Mouse (Mus musculus): ENCODE measurements around the gene Hoxc11. TPM values are rescaled to one million over a fixed set of nuclear protein-coding genes. Genes with fewer than 3 reads are reported as not detected.

Hoxc11 gene
- polyA plus RNA-seq, 1 experiment = not detected

DNA sequence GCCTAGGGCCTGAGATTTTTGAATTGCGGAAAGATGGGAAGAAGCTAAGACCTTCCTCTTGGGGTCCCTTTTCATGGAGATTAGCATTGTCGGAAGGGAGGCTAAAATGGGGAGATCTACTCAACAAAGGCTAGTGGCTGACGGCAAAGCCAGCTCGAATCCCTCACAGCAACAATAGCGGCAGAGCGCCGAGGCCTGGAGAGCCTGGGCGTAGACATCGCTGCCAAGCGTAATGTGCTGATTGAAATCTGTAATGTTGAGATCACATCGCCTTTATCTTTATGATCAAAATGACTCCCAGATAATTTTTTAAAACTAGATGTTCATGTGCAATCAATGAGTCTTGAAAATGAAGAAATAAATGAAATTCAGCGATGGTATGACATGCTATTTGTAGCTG lies 19.8 kb upstream of the Hoxc11 start:
- WGBS = 4% methylated on average over 12 of the region's 12 CpGs
- no peak overlapping the region for H3K4me3 ChIP-seq (ENCODE audit: insufficient read depth, low read depth, low read length)
- no peak overlapping the region for H3K27ac ChIP-seq (ENCODE audit: insufficient read depth, low read depth, low read length)
- no peaks in the 10 kb centered on the region for H3K4me1 ChIP-seq (ENCODE audit: control insufficient read depth, insufficient read depth, low read length)
- TF ChIP-seq POLR2A (IDR thresholded peaks at IDR 0.05; ENCODE audit: insufficient read depth, low read depth, low read length) (no peak), CTCF (IDR thresholded peaks at IDR 0.05; ENCODE audit: insufficient read depth, low read depth, low read length) (no peak)

DNA sequence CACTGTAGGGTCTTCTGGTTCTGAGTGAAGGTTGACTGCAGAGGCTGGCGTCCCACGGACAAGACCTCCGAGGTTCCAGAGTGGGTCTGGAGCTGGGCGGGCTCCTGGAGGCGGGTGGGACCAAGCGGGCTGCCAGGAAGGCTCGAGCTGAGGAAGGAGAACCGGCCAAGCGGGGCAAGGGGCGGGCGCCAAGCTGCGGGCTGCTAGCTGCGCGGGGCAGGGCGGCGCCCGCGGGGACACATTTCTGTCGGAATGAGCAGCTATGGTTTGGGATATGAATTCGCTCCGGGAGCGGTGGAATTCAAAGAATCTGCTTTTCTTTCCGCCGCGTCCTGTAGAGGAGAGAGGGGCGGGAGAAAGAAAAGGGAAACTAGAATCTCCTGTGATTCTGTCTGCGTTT lies 19.3 kb upstream of the Hoxc11 start:
- Histone ChIP-seq H3K27ac (ENCODE audit: insufficient read depth, low read depth, low read length) (no peak overlapping the region), H3K4me1 (ENCODE audit: control insufficient read depth, insufficient read depth, low read length) (no peaks in the 10 kb centered on the region), H3K4me3 (ENCODE audit: insufficient read depth, low read depth, low read length) (no peak overlapping the region)
- WGBS = 2% methylated on average over 27 of the region's 27 CpGs
- no peak for TF ChIP-seq POLR2A (IDR thresholded peaks at IDR 0.05; ENCODE audit: insufficient read depth, low read depth, low read length)
- TF ChIP-seq CTCF (IDR thresholded peaks at IDR 0.05; ENCODE audit: insufficient read depth, low read depth, low read length) = no peak

DNA sequence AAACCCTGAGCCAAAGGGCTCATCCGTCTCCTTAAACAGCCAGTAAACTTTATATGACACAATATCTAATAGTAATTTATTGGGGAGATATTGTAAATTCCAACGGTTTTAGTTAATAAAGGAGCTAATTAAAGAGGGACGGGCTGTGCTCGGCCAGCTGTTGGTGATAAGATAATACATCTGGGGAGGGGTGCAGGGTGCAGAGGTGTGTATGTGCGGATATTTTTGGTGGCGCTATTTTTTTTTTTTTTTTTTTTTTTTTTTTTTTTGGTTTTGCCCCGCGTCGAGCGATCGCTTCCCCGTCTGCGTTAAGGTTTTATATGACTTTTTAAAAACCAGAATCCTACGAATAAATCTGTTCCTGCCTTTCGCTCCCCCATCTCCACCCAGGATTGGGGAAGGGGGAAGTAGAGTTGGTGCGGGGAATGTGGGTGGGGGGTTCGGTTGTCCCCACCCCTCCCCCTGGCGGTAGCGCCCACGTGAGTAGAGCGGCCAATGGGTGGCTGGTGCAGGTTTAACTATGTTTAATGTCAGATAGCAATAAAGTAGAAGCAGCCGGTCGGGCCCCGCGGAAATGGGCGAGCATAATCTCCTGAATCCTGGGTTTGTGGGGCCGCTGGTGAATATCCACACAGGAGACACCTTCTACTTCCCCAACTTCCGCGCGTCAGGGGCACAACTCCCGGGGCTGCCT lies 17.8 kb upstream of the Hoxc11 start, which contains the start of gene Hoxc12:
TSS of gene Hoxc12 (plus strand) at position 479 of the 694 bp plus-strand sequence.
- TF ChIP-seq CTCF (IDR thresholded peaks at IDR 0.05; ENCODE audit: insufficient read depth, low read depth, low read length) (no peak), POLR2A (IDR thresholded peaks at IDR 0.05; ENCODE audit: insufficient read depth, low read depth, low read length) (no peak)
- 5% methylated on average over 31 of the region's 31 CpGs for WGBS
- Histone ChIP-seq H3K4me3 (ENCODE audit: insufficient read depth, low read depth, low read length) (no peak within 1 kb of the TSS), H3K4me1 (ENCODE audit: control insufficient read depth, insufficient read depth, low read length) (no peaks in the 10 kb centered on the region), H3K27ac (ENCODE audit: insufficient read depth, low read depth, low read length) (no peak within 1 kb of the TSS)

GRCm38 (mm10) chr15:102937036-102937666 lies 17.1 kb upstream of the Hoxc11 start:
- 2% methylated on average over 50 of the region's 50 CpGs for WGBS
- Histone ChIP-seq H3K27ac (ENCODE audit: insufficient read depth, low read depth, low read length) (no peak overlapping the region), H3K4me1 (ENCODE audit: control insufficient read depth, insufficient read depth, low read length) (no peaks in the 10 kb centered on the region), H3K4me3 (ENCODE audit: insufficient read depth, low read depth, low read length) (no peak overlapping the region)
- TF ChIP-seq POLR2A (IDR thresholded peaks at IDR 0.05; ENCODE audit: insufficient read depth, low read depth, low read length) = no peak
- TF ChIP-seq CTCF (IDR thresholded peaks at IDR 0.05; ENCODE audit: insufficient read depth, low read depth, low read length) = no peak

- no peak for TF ChIP-seq CTCF (IDR thresholded peaks at IDR 0.05; ENCODE audit: insufficient read depth, low read depth, low read length)
- TF ChIP-seq POLR2A (IDR thresholded peaks at IDR 0.05; ENCODE audit: insufficient read depth, low read depth, low read length) = no peak
- Histone ChIP-seq H3K27ac (ENCODE audit: insufficient read depth, low read depth, low read length) (no peak overlapping the region), H3K4me3 (ENCODE audit: insufficient read depth, low read depth, low read length) (no peak overlapping the region), H3K4me1 (ENCODE audit: control insufficient read depth, insufficient read depth, low read length) (0 out of 2 replicates have a peak, but pooled peaks cover 3% of the 10 kb centered on the region)
- 2% methylated on average over 34 of the region's 34 CpGs for whole genome bisulfite sequencing
Observed at GRCm38 (mm10) chr15:102939256-102940155, 14.7 kb upstream of the Hoxc11 start.

DNA sequence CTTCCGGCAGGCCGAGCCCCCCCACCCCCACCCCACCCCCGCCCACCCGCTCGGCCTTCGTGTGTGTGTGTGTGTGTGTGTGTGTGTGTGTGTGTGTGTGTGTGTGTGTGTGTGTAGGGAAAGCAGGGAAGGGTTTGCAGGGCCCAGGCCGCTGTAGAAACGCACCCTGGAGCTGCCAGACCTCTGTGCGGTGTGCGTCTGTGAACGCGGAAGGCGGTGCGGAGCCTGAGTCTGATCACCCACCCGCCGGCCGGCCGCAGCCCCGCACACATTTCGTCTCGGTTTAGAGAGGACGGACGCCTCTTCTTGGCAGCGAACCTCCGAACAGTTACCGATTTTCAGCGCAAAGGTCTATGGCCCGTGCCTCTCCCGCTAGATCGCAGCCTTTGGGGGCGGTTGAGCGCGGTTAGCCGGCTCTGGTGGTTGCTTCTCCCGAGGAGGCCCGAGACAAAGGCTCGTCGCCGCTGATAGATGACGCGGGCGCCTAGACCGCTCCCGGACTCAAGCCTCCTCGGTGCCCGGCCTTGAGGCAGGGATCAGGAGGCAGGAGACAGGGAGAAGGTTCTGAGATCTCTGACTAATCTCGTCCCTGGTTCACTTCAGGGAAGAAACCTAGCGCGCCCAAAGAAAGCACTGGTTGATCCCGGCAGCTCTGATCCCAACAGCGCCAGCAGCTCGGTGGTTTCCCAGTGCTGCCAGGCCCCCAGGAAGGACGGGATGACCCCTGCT lies 11.3 kb upstream of the Hoxc11 start:
- under 1% methylated on average over 52 of the region's 53 CpGs for WGBS
- Histone ChIP-seq H3K4me3 (ENCODE audit: insufficient read depth, low read depth, low read length) (no peak overlapping the region), H3K4me1 (ENCODE audit: control insufficient read depth, insufficient read depth, low read length) (0 out of 2 replicates have a peak, but pooled peaks cover 3% of the 10 kb centered on the region), H3K27ac (ENCODE audit: insufficient read depth, low read depth, low read length) (no peak overlapping the region)
- no peak for TF ChIP-seq POLR2A (IDR thresholded peaks at IDR 0.05; ENCODE audit: insufficient read depth, low read depth, low read length)
- TF ChIP-seq CTCF (IDR thresholded peaks at IDR 0.05; ENCODE audit: insufficient read depth, low read depth, low read length) = no peak

DNA sequence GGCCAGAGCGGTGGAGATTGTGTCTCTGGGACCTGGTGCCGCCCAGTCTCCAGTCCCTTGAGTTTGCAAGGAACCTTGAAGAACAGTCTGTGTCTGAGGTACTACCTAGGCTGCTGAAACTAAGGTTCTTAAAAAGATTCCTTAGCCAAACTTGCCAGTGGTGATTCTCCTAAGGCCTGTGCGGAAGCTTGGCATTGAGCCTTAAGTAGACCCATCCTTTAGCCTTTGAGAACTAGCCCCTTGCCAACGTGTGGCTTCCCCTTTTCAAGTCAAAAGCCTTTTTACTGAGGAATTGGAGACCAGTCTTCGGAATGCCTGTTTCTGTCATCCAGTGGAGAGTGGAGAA lies 10.8 kb upstream of the Hoxc11 start:
- no peak overlapping the region for H3K4me3 ChIP-seq (ENCODE audit: insufficient read depth, low read depth, low read length)
- WGBS = 5% methylated on average over 5 of the region's 5 CpGs
- TF ChIP-seq CTCF (IDR thresholded peaks at IDR 0.05; ENCODE audit: insufficient read depth, low read depth, low read length) = no peak
- no peak for TF ChIP-seq POLR2A (IDR thresholded peaks at IDR 0.05; ENCODE audit: insufficient read depth, low read depth, low read length)
- no peak overlapping the region for H3K27ac ChIP-seq (ENCODE audit: insufficient read depth, low read depth, low read length)
- 0 out of 2 replicates have a peak, but pooled peaks cover 3% of the 10 kb centered on the region for H3K4me1 ChIP-seq (ENCODE audit: control insufficient read depth, insufficient read depth, low read length)
